Mouse (Mus musculus) heart, postnatal 0 days (tissue): ENCODE data around the gene Tmem210. TPM values are rescaled to one million over a fixed set of nuclear protein-coding genes. Genes with fewer than 3 reads are reported as not detected.

Source experiments
- ATAC-seq: fragments of 200-750 bp; cut with Nextera tagmentation; 2 replicates; pipeline ENCODE4 v1.8.0; 2017; ENCODE audit warnings: low read depth, moderate number of reproducible peaks, moderate library complexity; ENCODE audit not compliant: insufficient read depth
- DNase-seq: peaks from one replicate; pipeline ENCODE4 v3.0.0-alpha.2; 2016; ENCODE audit warnings: low spot score
- H3K27ac ChIP-seq: fragments of 300-500 bp; sonication (generic); 2 replicates; pipeline ENCODE4 v1.5.1; 2014; ENCODE audit warnings: low read depth, mild to moderate bottlenecking
- H3K27me3 ChIP-seq: fragments of 300-500 bp; sonication (generic); 2 replicates; pipeline ENCODE4 v1.6.1; 2014; ENCODE audit warnings: low read length, mixed read lengths; ENCODE audit not compliant: control insufficient read depth, insufficient read depth
- H3K36me3 ChIP-seq: fragments of 300-500 bp; sonication (generic); replicated peaks from 2 replicates; pipeline ENCODE4 v1.6.1; 2014; ENCODE audit warnings: low read length, mixed read lengths; ENCODE audit not compliant: control insufficient read depth, insufficient read depth
- H3K4me1 ChIP-seq: fragments of 300-500 bp; sonication (generic); 2 replicates; pipeline ENCODE4 v1.6.1; 2014; ENCODE audit warnings: antibody characterized with exemption; ENCODE audit not compliant: control insufficient read depth, insufficient read depth
- H3K4me2 ChIP-seq: fragments of 300-500 bp; sonication (generic); 2 replicates; pipeline ENCODE4 v1.6.1; 2014; ENCODE audit warnings: low read depth, mild to moderate bottlenecking, low read length, moderate library complexity
- H3K4me3 ChIP-seq: fragments of 300-500 bp; sonication (generic); 2 replicates; pipeline ENCODE4 v1.5.1; 2014; ENCODE audit warnings: low read depth, low read length
- H3K9ac ChIP-seq: fragments of 300-500 bp; sonication (generic); replicated peaks from 2 replicates; pipeline ENCODE4 v1.6.1; 2014; ENCODE audit warnings: low read depth, low read length, mixed read lengths
- H3K9me3 ChIP-seq: fragments of 300-500 bp; sonication (generic); replicated peaks from 2 replicates; pipeline ENCODE4 v1.6.1; 2016; ENCODE audit warnings: low read length; ENCODE audit not compliant: control insufficient read depth
- CTCF ChIP-seq: IDR thresholded peaks from 2 replicates; pipeline ENCODE4 v1.5.1; 2016; ENCODE audit warnings: antibody characterized with exemption, control low read depth, low read depth
- EP300 ChIP-seq: IDR thresholded peaks from 2 replicates; pipeline ENCODE4 v1.6.1; 2016; ENCODE audit warnings: antibody characterized with exemption, low read depth
- WGBS: fragments of 180-500 bp; shearing (Covaris S2); extraction: QIAGEN DNeasy Blood & Tissue Kit; methylation state at CpG from one replicate; pipeline ENCODE4 v1.1.7; 2014; 5-methylcytosine and 5-hydroxymethylcytosine counted together
- polyA plus RNA-seq: library from polyadenylated mRNA; unstranded; fragments of >200 nt; fragmentation: Nextera tagmentation; extraction: Ambion mirVana; gene quantifications from 2 replicates; pipeline ENCODE4 v1.2.1, GENCODE M21; 2015
- total RNA-seq: library from RNA; depleted of rRNA; stranded (reverse); fragments of >200 nt; gene quantifications from 2 replicates; pipeline ENCODE4 v1.2.3, GENCODE M21; 2014; ENCODE audit warnings: low replicate concordance

Tmem210 gene
- total and polyA plus RNA-seq, 2 experiments from 2014 or later = not detected

GRCm38 (mm10) chr2:25291184-25292053 is 3.5 kb downstream of the Tmem210 start:
- DNase-seq (no peak), ATAC-seq (peak; percentile 8; the same call in 1 of the 2 replicates)
- Histone ChIP-seq H3K27ac (no peak overlapping the region), H3K27me3 (peaks cover 73% of the 10 kb centered on the region), H3K9me3 (no peaks in the 10 kb centered on the region), H3K4me3 (peak overlapping the region; percentile 43), H3K4me1 (peaks cover 18% of the 10 kb centered on the region), H3K36me3 (no peaks in the 10 kb centered on the region), H3K9ac (no peak overlapping the region), H3K4me2 (peak overlapping the region; percentile 57)
- 6% methylated on average over 32 of the region's 32 CpGs for WGBS
- no peak for TF ChIP-seq EP300
- TF ChIP-seq CTCF = no peak

GRCm38 (mm10) chr2:25292054-25292544 is 4.2 kb downstream of the Tmem210 start:
- Histone ChIP-seq H3K27ac (no peak overlapping the region), H3K4me3 (peak overlapping the region; percentile 43), H3K36me3 (no peaks in the 10 kb centered on the region), H3K27me3 (peaks cover 73% of the 10 kb centered on the region), H3K9me3 (no peaks in the 10 kb centered on the region), H3K4me1 (peaks cover 18% of the 10 kb centered on the region), H3K9ac (no peak overlapping the region), H3K4me2 (peak overlapping the region; percentile 57)
- DNase-seq (no peak), ATAC-seq (peak; percentile 34)
- WGBS = 5% methylated on average over 43 of the region's 43 CpGs
- TF ChIP-seq EP300 (no peak), CTCF (no peak)

- ATAC-seq (peak; percentile 38; the same call in 1 of the 2 replicates), DNase-seq (peak; percentile 55)
- Histone ChIP-seq H3K4me1 (peaks cover 18% of the 10 kb centered on the region), H3K4me2 (peak overlapping the region; percentile 57), H3K27ac (no peak overlapping the region), H3K36me3 (no peaks in the 10 kb centered on the region), H3K27me3 (peaks cover 79% of the 10 kb centered on the region), H3K9me3 (no peaks in the 10 kb centered on the region), H3K4me3 (no peak overlapping the region; the same call in 1 of the 2 replicates), H3K9ac (no peak overlapping the region)
- 0% methylated on average over 1 of the region's 1 CpGs for WGBS
- TF ChIP-seq EP300 (no peak), CTCF (peak; percentile 88)
These were observed 4.9 kb downstream of the Tmem210 start for GRCm38 (mm10) chr2:25292856-25293255.

- H3K4me2 ChIP-seq = no peak overlapping the region
- H3K4me1 ChIP-seq = peaks cover 18% of the 10 kb centered on the region
- H3K4me3 ChIP-seq = no peak overlapping the region
- H3K27ac ChIP-seq = no peak overlapping the region
- no peak overlapping the region for H3K9ac ChIP-seq
- 59% methylated on average over 9 of the region's 9 CpGs for WGBS
- H3K36me3 ChIP-seq = no peaks in the 10 kb centered on the region
- ATAC-seq (no peak), DNase-seq (no peak)
- peaks cover 71% of the 10 kb centered on the region for H3K27me3 ChIP-seq
- TF ChIP-seq EP300 = no peak
- no peak for TF ChIP-seq CTCF
- H3K9me3 ChIP-seq = no peaks in the 10 kb centered on the region
These were observed 5.8 kb downstream of the Tmem210 start for GRCm38 (mm10) chr2:25293706-25294105.

- TF ChIP-seq CTCF (no peak), EP300 (no peak)
- DNase-seq = no peak
- ATAC-seq = no peak
- H3K27ac ChIP-seq = no peak overlapping the region
- 71% methylated on average over 8 of the region's 8 CpGs for WGBS
- no peak overlapping the region for H3K4me2 ChIP-seq
- peaks cover 6% of the 10 kb centered on the region for H3K4me1 ChIP-seq
- H3K9me3 ChIP-seq = no peaks in the 10 kb centered on the region
- no peak overlapping the region for H3K9ac ChIP-seq
- H3K4me3 ChIP-seq = no peak overlapping the region
- H3K36me3 ChIP-seq = no peaks in the 10 kb centered on the region
- H3K27me3 ChIP-seq = peaks cover 37% of the 10 kb centered on the region
These were observed 9.1 kb downstream of the Tmem210 start for GRCm38 (mm10) chr2:25297093-25297492.
